Mouse (Mus musculus) skeletal muscle tissue, adult 2 months (tissue): ENCODE data around the gene Ddah2.
A peak's percentile ranks its signal among the peaks of the same experiment; 100 is the strongest.

Source experiments
- DNase-seq: peaks from one replicate; pipeline ENCODE4 v3.0.0-alpha.2; 2012; ENCODE audit warnings: low read depth, low spot score

Gene Ddah2

DNA sequence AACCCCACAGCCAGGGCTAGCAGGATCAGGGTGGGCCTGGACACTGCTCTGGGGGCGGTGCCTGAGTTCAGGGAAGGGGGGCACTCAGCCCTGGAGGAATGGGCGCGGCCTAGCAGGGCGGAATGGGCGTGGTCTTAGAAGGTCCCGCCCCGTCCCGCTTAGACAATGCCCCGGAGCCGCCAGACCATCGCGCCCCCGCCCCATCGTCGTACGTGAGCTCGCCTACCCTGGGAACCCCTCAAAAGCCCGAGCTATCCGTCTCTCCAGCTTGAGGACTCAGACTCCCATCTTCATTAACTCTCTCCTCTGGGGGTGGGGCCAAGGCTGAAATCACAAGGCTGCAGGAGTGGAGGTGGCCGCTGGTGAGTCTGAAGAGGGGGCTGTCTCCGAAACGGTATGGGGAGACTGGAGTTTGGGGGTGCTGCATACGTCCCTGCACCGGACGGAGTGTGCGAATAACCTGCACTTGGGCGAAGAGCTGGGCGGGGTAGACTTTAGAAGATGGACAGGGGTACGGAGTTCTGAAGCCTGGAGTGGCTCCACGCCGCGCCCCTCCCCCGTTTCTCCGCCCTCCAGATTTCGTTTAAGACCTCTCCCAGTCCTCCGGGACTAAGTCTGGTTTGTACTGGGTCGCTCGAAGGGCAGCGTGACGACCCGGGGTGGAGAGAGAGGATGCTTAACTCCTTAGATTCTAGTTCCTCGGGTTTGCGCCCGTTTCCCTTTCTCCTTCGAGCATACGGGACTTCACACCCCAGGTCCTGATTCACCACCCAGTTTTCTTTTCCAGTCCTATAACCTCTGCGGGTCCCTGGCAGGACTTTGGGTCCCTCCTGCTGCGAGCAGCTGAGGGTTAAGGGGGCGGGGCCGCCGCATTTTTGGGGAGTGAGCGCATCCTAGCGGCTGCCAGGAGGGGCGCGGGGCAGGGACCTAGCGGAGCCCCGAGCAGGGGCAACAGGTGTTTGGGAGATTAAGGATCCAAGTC, at the start of gene Ddah2:
TSS of gene Ddah2 (plus strand) at position 125 of the 982 bp plus-strand sequence.
- DNase-seq: peak; percentile 82

GRCm38 (mm10) chr17:35009586-35009985, 49.2 kb upstream of the Ddah2 start:
- no peak for DNase-seq

GRCm38 (mm10) chr17:35011440-35011839, 47.4 kb upstream of the Ddah2 start:
- no peak for DNase-seq

GRCm38 (mm10) chr17:35012430-35012829, 46.4 kb upstream of the Ddah2 start:
- no peak for DNase-seq

DNA sequence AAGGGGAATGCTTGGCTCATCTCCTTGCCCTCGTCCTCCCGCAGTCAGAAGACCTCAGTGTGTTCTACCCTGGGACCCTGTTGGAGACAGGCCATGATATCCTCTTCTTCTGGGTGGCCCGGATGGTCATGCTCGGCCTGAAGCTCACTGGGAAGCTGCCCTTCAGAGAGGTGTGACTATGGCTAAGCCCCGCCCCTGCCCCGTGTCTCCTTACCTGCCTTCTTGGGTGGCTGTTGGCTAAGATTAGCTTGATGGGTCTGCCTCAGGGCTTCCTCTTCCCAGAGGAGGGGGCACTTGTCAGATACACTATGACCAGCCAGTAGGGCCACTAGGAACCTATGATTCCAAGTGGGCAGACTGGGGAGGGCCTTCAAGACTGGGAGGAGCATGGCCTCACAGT, 45.6 kb upstream of the Ddah2 start:
- DNase-seq: no peak

DNA sequence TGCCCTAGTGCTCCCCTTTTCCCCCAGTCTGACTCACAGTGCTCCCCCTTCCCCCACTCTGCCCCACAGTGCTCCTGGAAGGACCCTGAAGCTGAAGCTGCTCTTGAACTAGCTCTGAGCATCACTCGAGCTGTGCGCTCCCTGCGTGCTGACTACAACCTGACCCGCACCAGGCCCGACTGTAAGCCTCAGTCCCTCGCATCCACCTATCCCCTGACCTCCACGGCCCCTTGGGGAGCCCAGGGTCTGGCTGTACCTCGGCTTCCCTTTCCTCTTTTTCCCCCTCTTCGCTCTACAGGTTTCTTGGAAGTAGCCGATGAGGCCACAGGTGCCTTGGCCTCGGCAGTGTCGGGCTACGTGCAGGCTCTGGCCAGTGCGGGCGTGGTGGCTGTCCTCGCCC, 43.5 kb upstream of the Ddah2 start:
- no peak for DNase-seq

DNA sequence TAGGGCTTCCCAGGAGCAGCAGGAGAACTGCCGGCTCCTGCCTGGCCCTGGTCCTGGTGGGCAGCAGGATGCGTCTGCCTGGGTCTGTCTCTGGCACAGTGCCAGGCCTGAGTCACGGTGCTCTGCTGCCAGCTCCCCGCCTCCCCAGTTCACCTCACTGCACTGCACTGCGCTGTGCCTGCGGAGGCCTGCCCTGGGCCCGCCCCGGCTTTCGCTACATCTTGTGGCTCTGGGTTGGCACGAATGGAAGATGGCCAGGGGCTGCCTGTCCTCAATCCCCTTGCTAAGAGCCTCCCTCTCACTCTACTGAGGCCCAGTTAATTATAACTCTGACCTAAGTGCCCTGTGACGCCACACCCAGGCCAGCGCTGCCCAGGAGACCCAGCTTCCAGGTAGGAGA, 42.5 kb upstream of the Ddah2 start, which contains the start of gene Vwa7:
TSS of gene Vwa7 (plus strand) at position 204 of the 400 bp plus-strand sequence.
- peak; percentile 77 for DNase-seq

- no peak for DNase-seq
Observed at GRCm38 (mm10) chr17:35016791-35017705, 41.8 kb upstream of the Ddah2 start.

DNA sequence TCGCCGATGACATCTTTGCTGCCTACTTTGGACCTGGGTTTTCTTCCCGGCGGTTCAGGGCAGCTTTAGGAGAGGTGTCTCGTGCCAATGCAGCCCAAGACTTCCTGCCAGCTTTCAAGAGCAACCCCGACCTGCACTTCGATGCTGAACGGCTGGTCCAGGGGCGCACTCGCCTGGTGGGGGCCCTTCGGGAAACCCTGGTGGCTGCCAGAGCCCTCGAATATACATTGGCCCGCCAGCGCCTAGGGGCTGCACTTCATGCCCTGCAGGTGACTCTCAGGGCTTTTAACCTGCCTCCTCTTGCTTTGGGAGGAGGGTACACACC, 41.2 kb upstream of the Ddah2 start:
- DNase-seq: no peak

DNA sequence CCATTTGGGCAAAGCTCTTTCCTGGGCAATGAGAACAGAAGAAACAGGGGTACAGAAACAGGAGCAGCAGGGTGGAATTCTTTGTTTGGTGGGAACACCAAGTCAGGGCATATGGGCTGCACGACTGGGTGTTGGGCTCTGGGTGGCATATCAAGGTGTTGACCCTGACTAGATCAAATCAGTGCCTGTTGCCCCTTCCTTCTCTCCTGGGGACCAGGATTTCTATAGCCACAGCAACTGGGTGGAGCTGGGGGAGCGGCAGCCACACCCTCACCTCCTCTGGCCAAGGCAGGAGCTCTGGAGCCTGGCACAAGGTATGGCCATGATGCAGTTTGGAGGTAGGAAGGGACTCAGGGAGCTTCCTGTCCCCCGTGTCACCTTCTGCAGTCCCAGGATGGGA, 40.7 kb upstream of the Ddah2 start:
- DNase-seq: no peak

DNA sequence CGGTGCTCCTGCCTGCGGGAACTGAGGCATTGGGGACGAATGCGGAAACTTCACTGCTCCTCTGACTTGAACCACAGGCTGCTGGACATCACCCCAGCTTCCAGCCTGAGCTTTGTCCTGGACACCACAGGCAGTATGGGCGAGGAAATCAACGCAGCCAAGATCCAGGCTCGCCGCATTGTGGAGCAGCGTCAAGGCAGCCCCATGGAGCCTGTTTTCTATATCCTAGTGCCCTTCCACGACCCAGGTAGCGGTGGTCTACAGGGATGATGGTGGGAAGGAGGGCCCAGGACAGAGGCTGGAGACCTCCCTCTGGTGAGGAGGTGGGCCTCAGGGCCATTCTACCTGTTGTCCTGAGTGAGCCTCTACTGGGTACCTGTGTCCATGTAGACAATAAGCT, 38.9 kb upstream of the Ddah2 start:
- DNase-seq: no peak

GRCm38 (mm10) chr17:35020551-35020950, 38.3 kb upstream of the Ddah2 start:
- DNase-seq: no peak

DNA sequence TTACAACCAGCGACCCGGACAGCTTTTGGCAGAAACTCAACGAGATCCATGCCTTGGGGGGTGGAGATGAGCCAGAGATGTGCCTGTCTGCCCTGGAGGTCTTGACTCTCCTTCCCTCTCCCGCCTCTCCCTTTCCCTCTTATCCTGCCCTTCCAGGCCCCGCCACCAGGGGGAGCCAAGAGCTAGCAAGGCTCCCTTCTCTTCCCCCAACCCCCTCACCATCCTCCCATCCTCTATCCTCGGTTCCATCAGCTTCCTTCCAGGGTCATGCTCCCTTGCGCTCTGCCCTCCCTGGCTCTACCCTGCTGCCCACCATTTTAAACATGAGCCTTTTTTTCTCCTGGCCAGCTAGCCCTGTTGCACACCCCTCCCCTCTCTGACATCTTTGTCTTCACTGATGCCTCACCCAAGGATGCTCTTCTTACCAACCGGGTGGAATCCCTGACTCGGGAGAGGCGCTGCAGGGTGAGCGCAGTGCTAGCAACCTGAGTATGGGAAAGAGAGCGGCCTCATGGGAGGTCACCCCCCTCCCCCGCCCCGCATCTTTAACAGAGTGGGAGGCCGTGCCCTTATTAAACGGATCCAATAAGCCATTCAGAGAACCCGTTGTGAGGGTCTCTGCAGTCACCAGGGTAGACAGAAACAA, 37.5 kb upstream of the Ddah2 start:
- DNase-seq: peak; percentile 65

DNA sequence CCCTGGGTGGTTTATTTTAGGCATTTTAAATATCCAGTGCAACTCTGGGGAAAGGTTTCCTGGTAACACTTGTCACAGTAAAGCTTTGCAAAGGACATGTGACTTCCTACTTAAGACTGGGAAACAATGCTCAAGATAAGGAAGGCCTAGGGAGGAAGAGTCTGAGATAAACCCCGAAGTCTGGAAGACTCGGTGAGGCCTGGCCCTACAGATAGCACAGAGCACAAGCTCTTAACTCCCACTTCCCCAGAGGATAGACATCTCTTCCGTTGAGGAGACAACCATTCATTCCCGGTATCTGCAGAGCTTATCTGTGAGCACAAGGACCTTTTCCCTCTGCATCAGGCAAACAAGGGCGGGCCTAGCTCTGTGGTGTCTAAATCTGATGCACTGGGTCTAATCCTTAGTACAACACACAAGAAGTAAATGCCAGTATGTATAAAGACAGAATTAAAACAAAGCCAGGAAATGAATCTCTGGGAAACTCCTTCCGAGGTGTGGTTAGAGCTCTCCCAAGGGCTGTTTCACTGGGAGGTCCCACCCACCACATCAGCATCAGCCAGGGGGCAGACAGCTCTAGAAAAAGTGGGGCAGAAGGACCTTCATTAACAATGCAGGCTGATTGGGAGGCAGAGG, 36.9 kb upstream of the Ddah2 start:
- DNase-seq: no peak

DNA sequence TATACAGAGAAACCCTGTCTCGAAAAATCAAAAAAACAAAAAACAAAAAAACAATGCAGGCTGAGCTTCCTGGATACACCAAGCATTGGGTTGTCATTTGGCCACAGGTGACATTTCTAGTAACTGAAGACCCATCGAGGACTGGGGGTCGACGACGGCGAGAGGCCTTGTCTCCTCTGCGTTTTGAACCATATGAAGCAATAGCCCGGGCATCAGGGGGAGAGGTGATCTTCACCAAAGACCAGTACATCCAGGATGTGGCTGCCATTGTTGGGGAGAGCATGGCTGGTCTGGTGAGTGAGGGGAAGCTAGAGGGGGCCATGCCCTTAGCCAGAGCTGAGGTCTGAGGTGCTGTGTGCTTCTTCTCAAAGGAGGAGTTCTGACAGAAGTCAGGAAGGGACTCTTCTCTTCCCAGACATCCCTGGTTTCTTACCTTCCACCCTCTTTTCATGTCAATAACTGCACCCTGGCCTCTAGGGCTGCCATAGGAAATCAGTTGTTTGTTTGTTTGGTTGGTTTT, 36.2 kb upstream of the Ddah2 start:
- DNase-seq: no peak

DNA sequence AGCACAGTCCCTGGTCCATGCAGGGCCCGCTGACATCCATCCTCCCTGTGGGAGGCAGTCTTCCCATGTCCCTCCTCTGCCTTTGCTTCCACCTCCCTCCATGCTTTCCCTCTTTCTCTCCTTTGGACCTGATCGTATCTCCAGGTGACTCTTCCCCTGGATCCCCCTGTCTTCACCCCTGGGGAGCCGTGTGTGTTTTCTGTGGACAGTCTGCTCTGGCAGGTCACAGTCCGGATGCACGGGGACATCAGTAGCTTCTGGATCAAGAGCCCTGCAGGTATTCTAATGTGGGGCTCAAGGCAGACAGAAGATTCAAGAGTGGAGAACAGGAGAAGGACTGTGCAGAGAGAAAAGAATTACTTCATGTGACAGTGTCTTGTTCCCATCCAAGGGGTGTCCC, 35.6 kb upstream of the Ddah2 start:
- no peak for DNase-seq

GRCm38 (mm10) chr17:35023756-35024155, 35.1 kb upstream of the Ddah2 start:
- DNase-seq: no peak

GRCm38 (mm10) chr17:35024261-35024660, 34.6 kb upstream of the Ddah2 start:
- no peak for DNase-seq

DNA sequence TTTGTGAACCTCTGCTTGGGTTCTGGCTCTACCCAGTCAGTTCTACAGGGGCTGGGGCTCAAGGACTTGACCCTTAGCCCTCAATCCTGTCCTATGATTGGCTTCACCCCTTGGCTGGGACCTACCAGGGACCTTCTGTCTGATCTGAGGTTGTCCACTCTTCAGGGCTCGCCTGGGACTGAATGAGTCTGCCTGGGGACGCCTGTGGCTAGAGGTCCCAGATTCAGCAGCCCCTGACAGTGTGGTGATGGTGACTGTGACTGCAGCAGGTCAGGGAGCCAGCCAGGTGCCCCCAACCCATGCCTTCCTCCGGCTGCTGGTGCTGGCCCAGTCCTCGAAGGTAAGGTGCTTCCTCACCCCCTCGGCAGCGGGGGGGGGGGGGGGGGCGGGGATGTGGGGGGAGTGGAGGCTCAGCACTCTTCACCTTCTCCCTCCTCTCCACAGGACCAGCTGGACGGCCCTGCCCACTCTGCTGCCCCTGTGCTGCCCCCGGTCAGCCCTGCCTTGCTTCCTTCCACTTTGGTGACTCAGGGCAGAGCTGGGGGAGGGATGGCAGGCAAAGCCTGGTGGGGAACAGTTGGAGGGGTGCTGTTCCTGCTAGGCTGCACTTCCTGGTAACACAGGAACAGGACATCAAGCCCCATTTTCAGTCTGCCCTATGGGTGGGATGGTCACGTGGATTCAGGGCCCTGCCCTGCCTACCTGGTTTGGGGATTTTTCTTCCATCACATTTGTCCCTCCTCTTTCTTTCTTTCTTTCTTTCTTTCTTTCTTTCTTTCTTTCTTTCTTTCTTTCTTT, 33.9 kb upstream of the Ddah2 start:
- DNase-seq: no peak

GRCm38 (mm10) chr17:35026206-35026605, 32.6 kb upstream of the Ddah2 start:
- no peak for DNase-seq
